Mouse (Mus musculus): Measurements from ENCODE around the gene Aldoc. TPM values are rescaled to one million over a fixed set of nuclear protein-coding genes. Genes with fewer than 3 reads are reported as not detected.
"Not testable (repeated sequence)": the region's sequence is repeated elsewhere in the genome, so short reads cannot be mapped to it uniquely, and the experiment has no call there.

The Aldoc gene
- total RNA-seq (2014; fragmentation: Nextera tagmentation) (0.39 and 2.4 TPM in 2 replicates), total RNA-seq (2017) (0.84 TPM in 1 of 2 replicates, not detected in the other)

DNA sequence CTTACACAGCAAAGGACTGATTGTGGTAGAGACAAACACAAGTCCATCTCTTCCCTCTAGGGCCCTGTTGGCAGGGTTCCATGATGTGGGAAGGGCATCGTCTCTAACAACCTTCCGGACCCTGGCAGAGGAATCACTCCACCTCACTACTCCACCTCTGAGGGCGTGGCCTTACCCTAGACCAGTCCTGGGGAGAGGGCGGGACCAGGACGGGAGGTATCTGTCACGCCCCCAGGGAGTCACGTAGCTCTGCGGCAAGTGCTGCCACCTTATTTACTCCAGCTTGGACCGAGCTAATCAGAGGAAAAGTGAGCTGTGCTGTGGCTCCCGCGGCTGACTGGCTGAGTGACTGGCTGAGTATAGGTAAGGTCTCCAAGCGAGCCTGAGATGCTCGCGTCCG lies at the start of gene Aldoc:
Gene Aldoc (plus strand): TSS at position 109 of the 400 bp plus-strand sequence.
- ATAC-seq (replicated peaks; ENCODE audit: low FRiP score, low TSS enrichment, poor library complexity, severe bottlenecking) = peak; percentile 98

DNA sequence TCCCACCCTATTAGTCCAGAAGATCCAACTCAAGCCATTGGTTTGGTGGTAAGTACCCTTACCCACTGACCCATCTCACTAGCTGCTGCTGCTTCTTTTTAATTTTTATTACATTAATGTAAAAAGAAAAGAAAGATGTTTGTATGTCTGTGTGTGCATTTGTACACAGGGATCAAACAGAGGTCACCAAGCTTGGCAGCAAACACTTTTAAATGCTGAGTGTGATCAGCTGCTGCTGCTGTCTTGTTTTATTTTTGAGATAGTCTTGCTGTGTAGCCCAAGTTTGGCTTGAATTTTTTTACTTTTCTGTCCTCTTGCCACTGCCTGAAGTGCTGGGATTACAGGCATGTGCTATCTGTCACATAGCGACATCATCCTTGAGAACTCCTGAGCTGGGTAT lies 47.2 kb upstream of the Aldoc start:
- no peak for ATAC-seq (replicated peaks; ENCODE audit: low FRiP score, low TSS enrichment, poor library complexity, severe bottlenecking)

DNA sequence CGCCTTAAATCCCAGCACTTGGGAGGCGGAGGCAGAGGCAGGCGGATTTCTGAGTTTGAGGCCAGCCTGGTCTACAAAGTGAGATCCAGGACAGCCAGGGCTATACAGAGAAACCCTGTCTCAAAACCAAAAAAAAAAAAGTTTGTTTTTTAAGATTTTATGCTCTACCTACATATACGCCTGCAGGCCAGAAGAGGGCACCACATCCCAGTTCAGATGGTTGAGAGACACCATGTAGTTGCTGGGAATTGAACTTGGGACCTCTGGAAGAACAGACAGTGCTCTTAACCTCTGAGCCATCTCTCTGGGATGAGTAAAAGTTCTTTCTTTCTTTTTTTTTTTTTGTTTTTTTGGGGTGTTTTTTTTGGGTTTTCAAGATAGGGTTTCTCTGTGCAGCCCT lies 46.6 kb upstream of the Aldoc start:
- ATAC-seq (replicated peaks; ENCODE audit: low FRiP score, low TSS enrichment, poor library complexity, severe bottlenecking) = not testable (repeated sequence)

DNA sequence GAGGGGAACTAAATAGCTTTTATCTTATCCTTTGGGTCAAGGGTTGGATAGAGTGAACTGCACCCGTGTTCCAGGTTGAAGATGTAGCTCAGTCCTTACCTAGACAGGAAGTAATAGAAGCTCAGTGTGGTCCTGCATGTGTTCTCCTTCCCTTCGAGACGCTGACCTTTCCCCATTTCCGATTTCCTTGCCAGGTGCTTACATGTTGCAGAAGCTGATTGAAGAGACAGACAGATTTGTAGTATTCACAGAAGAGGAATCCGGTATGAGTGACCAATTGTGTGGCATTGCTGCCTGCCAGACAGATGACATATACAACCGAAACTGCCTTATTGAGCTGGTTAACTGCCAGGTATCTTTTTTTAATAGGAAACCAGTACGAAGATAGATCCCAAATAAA lies 43.9 kb upstream of the Aldoc start:
- no peak for ATAC-seq (replicated peaks; ENCODE audit: low FRiP score, low TSS enrichment, poor library complexity, severe bottlenecking)

DNA sequence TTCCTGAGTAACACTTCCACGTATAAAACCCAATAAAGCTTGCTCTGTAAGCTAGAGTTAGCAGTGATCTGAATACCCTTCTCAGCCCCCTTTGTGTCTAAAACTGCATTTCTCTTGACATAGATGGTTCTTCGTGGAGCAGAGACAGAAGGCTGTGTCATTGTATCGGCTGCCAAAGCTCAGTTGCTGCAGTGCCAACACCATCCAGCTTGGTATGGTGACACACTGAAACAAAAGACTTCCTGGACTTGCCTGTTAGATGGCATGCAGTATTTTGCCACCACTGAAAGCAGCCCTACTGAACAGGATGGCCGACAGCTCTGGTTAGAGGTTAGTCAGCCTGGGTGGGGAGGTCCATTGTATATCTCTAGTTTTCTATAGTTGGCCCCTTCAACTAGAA lies 43.2 kb upstream of the Aldoc start:
- ATAC-seq (replicated peaks; ENCODE audit: low FRiP score, low TSS enrichment, poor library complexity, severe bottlenecking) = no peak

DNA sequence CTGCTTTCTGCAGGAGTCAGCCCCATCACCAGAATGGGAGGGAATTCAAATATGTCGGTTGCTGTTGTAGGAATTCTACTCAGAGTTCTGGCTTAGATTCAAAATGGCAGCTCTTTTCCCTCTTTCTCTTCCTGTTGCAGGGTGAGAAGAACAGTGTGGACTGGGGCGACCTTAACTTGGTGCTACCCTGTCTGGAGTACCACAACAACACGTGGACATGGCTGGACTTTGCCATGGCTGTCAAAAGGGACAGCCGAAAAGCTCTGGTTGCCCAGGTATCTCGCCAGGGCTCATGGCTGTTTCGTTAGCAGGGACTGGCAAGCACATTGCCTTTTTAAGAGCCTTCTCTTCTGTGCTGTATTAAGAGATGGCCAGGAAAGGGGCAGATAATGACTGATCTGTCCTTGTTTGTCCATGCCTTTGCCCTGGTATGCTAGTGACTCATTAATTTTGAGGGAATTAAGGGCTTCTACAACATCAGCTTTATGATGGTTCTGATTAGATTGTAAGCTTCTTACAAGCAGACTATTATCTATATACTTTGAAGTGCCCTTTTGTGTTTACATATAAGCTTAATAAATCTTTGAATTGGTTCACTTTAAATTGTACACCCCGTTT lies 33.5 kb upstream of the Aldoc start:
- ATAC-seq (replicated peaks; ENCODE audit: low FRiP score, low TSS enrichment, poor library complexity, severe bottlenecking) = no peak

DNA sequence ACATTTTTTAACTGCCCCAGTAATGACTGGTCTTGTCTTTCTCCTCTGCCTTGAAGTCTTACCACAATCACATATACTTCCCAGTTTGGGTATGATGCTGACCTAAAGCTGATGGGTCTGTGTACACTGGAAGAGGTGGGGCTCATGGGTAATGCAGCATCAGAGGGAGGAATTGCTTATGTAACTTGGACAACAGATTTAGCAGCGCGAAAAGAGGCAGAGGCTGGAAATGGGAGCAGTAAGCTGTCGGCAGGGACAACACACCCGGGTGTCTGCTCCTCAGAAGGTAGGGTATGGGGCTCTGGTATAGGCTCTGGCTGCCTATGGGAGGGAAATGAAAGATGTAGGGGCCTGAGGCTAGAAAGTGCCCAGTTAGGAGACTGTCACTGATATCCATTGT lies 32.1 kb upstream of the Aldoc start, which contains the start of gene BC030499:
Gene BC030499 (plus strand): TSS at position 188 of the 400 bp plus-strand sequence.
- no peak for ATAC-seq (replicated peaks; ENCODE audit: low FRiP score, low TSS enrichment, poor library complexity, severe bottlenecking)

DNA sequence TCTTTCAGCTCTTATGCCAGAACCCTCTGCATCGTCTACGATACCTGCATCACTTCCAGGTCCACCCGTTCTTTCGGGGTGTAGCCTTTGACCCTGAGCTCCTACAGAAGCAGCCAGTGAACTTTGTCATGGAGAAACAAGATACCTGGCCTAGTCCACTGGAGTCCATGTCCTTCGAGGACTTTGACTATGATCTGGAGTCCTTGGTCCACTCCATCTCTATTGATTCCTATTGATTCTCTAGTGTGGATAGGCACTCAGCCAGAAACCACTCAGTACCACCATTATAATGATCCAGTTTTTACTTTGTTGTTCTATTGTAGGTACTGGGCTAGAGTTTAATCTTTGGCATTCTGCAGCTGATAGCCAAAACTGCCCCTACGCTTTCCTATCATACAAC lies 28.2 kb upstream of the Aldoc start:
- no peak for ATAC-seq (replicated peaks; ENCODE audit: low FRiP score, low TSS enrichment, poor library complexity, severe bottlenecking)

DNA sequence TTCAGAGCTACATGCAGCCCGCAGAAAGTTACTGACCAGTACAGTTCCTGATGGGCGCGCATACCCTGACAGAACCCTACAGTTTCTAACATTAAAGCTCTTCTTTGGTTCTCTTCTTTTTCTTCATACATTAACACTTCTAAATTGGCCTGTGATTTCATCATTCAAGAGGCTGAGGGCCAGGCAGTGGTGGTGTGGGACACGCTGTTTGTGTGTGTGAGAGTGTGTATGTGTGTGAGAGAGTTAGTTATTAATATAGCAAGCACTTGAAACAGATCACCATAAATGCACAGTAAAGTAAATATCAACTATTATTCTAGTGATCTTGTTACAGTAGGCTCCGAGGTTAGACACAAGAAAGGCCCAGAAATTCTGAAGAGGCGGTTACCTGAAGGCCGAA lies 21.9 kb upstream of the Aldoc start:
- no peak for ATAC-seq (replicated peaks; ENCODE audit: low FRiP score, low TSS enrichment, poor library complexity, severe bottlenecking)

DNA sequence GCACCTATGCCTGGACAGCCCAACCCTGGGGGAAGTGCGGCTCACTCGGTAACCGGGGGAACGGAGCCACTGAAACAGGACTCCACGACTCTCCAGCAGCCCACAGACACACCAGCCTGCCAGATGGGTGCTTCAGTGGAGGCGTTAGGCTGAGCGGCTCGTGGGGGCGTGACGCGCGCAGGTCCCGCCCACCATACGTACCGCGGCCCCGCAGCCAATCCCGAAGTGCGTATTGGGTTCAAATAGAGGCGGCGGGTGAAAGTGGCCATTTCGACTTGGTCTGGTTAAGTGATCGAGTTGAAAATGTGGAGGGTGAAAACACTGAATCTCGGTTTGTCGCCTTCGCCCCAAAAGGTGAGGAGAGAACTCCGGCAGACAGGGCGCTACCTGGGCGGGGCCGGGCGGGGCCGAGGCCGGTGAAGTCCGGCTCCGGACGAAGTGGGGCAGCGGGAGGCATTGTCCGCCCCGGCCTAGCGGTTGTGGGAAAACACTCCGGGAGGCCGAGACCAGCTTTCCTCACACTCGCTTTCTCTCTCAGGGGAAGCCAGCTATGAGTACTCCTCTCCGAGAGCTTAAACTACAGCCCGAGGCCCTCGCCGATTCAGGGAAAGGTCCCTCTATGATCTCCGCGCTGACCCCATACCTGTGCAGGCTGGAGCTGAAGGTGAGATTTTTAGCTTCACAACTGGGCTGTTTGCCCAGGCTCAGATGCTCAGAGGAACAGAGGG lies 21.2 kb upstream of the Aldoc start, which contains the start of gene Spag5:
Gene Spag5 (plus strand): TSS at position 173 of the 728 bp plus-strand sequence.
- ATAC-seq (replicated peaks; ENCODE audit: low FRiP score, low TSS enrichment, poor library complexity, severe bottlenecking) = peak; percentile 100

DNA sequence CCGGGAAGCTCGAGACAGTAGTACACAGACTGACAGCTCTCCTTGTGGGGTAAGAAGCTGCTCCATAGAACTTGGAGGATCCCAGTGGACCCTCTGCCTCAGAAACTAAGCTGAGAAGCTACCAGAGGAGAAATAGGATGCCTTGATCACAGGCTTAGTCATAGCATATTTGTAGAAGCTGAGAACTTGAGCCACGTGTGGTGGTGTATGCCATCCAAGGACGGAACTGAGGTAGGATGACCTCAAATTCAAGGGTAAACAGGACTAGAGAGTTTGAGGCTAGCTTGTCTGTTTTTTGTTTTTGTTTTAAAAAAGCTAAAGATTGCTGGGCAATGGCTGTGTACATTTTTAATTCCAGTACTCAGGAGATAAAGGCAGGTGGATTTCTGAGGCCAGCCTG lies 17.5 kb upstream of the Aldoc start:
- ATAC-seq (replicated peaks; ENCODE audit: low FRiP score, low TSS enrichment, poor library complexity, severe bottlenecking) = no peak

DNA sequence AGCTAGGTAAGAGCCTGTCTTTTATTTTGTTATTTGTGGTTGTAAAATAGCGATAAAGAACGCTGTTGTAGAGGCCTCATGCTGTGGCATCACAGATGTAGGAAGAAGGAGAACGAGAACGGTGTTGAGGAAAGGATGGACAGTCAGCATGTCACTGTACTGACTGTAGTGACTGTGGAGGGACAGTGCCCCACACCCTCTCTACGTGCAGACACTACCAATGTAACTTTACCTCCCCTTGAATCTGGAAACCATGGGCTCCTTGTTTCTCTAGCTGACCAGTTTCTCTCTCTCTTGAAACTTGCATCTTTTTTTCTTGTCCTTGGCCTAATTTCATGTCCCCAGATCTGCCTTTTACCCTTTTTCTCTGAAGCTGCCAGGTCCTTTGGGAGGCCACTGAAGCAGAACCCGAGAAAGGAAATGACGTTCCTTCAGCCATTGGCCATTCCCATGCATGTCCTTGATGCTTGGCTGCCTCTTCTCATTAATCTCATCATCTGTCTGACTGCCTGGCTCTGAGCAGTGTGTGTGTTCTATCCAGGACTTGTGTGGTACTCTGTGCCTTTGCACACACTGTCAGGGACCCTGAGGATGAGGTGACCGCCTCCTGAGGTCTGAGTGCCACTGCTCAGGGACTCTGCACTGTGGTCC lies 11.8 kb upstream of the Aldoc start:
- ATAC-seq (replicated peaks; ENCODE audit: low FRiP score, low TSS enrichment, poor library complexity, severe bottlenecking) = no peak

DNA sequence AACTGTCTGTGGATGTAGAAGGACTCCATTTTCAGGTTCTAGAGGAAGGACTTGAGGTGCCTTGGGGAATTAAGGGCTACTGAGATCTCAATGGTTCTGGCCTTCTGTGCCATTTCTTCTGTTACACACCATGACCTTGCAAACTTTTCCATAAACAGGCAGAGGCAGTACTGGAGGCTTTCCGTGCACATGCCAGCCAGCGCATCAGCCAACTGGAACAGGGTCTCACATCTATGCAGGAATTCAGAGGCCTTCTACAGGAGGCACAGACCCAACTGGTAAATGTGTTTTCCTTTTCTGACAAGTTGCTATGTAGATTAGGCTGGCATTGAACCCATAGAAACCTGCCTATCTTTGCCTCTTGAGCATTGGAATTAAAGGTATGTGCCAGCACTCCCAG lies 9.1 kb upstream of the Aldoc start:
- no peak for ATAC-seq (replicated peaks; ENCODE audit: low FRiP score, low TSS enrichment, poor library complexity, severe bottlenecking)

DNA sequence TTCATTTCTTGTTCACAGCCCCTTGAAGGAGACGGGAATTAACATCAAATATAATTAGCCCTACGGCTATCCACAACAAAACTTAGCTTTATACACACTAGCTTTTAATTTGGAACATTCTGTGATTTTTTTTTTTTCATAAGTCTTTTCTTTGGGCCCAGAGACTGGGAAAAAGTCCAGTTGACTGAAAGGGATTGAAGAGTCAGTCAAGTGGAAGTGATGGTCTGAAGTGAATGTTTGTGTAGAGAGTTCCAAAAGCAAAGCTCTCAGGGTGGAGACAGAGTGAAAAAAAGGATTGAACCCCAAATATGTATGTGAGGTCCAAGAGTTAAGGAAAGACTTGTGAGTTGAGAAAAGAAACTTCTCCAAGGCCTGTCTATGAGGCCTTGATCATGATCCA lies 4.4 kb upstream of the Aldoc start:
- no peak for ATAC-seq (replicated peaks; ENCODE audit: low FRiP score, low TSS enrichment, poor library complexity, severe bottlenecking)

DNA sequence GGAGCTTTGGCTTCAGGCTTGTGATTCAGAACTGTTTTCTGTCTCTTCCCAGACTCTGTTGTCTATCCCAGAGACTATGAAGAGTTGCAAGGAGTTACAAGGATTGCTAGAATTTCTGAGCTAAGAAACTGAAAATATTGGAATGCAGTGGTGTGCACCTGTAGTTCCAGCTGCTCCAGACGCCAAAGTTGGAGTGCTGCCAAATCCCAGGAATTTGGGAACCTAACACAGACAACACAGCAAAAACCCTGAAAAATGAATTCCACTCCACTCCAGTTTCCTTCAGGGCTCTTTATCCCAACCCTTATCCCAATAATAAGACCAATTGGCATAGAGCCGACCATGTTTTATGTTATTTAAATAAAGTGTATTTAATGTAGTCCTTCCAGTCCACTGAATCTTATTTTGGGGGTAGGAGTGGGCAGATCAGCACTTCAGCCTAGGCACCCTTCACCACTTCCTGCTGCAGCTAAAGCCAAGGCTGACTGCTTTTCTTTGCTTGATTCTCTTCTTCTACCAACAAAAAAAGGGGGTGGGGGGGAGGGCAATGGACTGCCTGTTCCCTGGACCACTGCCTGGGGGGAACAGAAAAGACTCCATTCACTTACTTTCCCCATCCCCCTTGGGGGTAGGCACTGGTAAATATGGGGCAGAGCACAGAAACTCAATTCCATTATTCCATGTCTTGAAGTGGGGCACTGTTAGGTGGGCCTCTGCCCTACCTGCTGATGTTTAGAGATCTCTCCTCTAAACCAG lies 514 bp upstream of the Aldoc start:
- no peak for ATAC-seq (replicated peaks; ENCODE audit: low FRiP score, low TSS enrichment, poor library complexity, severe bottlenecking)

DNA sequence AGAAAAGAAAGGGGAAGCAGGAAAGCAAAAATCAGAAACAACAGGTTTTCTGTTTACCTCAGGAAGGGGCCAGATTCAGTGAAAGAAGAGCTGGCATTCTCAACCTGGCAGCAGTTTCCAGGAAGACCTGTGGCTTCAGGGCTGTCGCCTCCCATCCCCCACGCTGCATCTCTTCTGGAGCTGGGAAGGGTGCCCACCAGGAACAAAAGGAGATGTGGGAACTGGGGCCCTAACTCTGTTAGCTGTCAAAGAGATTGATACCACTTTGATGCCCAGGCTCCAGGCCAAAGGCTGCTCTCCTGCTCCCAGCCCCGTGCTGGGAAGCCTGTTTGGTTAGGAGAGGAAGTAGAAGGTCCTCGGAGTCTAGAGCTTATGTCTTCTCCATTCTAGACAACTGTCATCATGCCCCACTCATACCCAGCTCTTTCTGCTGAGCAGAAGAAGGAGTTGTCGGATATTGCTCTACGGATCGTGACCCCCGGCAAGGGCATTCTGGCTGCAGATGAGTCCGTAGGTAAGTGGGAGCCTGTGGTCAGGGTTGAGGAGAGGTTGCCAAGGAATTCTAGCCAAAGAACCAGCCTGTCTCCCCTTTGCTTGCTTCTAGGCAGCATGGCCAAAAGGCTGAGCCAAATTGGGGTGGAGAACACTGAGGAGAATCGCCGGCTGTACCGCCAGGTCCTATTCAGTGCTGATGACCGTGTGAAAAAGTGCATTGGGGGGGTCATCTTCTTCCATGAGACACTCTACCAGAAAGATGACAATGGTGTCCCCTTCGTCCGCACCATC lies 1.4 kb downstream of the Aldoc start:
- no peak for ATAC-seq (replicated peaks; ENCODE audit: low FRiP score, low TSS enrichment, poor library complexity, severe bottlenecking)

DNA sequence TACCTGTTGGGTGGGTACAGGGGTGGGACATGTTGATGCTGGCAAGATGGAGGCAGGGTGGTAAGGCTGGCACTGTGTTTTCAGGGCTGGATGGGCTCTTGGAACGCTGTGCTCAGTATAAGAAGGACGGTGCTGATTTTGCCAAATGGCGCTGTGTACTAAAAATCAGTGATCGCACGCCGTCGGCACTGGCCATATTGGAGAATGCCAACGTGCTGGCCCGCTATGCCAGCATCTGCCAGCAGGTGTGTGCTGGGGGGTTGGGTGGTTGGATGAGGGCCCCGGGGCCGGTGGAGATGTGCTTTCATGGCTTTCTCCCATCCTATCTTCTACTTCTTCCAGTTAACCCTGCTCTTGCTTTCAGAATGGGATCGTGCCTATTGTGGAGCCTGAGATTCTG lies 2.2 kb downstream of the Aldoc start:
- no peak for ATAC-seq (replicated peaks; ENCODE audit: low FRiP score, low TSS enrichment, poor library complexity, severe bottlenecking)

DNA sequence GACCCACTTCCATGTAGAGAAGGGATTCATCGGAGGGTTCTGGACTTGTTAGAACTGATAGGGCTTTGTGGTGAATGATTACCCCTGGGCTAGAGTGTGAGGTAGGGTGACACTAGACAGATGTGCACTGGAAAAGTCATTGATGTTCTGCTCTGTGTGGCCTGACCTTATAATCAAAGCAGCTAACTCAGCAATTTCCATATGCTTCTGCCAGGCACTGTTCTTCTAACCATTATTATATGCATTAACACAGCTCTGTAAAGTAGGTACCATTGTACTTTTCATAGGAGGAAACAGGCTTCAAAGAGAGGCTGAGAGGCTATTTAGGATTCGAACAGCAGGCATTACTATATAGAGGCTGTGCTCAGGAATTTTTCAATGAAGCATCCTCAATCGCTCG lies 4.4 kb downstream of the Aldoc start:
- no peak for ATAC-seq (replicated peaks; ENCODE audit: low FRiP score, low TSS enrichment, poor library complexity, severe bottlenecking)
